Mouse (Mus musculus): Measurements from ENCODE around the gene Dennd1c. TPM values are rescaled to one million over a fixed set of nuclear protein-coding genes. Genes with fewer than 3 reads are reported as not detected.

The Dennd1c gene
- total and polyA plus RNA-seq, 3 experiments = 3.8 to 20.7 TPM; not detected in 1

DNA sequence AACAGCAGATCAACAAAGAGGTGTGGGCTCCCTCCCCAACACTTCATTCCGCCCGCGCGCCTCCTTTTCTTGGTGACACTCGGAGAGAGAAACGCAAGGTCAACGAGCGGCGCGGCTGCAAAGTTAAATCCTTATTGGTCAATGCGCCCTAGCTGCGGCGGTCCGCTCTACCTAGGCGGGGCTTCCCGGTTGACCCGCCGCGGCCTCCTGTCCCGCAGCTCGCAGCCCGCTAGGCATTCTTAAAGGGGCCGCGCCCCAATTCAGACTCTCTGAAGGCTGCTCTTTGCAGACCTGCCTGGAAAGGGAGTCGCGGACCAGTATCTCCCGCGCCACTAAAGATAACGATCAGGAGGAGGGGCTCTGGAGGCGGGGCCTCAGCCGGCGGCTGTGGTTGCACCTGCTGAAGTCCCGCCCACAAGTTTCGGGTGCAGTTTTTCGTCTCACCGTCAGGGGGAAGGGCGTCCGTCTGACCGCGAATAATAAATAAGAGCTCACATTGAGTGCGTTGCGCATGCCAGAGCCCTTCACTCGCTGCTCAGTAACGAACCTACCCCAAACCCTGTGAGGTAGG lies 18.0 kb downstream of the Dennd1c start (continued):
- TF ChIP-seq USF2 (IDR thresholded peaks at IDR 0.05; ENCODE audit: borderline replicate concordance in 1 of 2, insufficient read depth in 1 of 2, low read depth in 1 of 2, low read length in 2 of 2) (no peak), GABPA (IDR thresholded peaks at IDR 0.05; ENCODE audit: low read depth, low read length) (no peak)

- TF ChIP-seq MYC (IDR thresholded peaks at IDR 0.05; ENCODE audit: low read depth, low read length) (0 out of 2 replicates have a peak, but pooled peaks have one; percentile 24), TCF12 (IDR thresholded peaks at IDR 0.05; ENCODE audit: low read depth, low read length) (no peak), MAX (IDR thresholded peaks at IDR 0.05; ENCODE audit: low read length) (peak; percentile 60; the same call in 1 of the 2 replicates), USF2 (IDR thresholded peaks at IDR 0.05; ENCODE audit: borderline replicate concordance in 1 of 2, insufficient read depth in 1 of 2, low read depth in 1 of 2, low read length in 2 of 2) (no peak), POLR2A (IDR thresholded peaks at IDR 0.05; ENCODE audit: control insufficient read depth in 1 of 2, insufficient read depth in 1 of 2, low read depth in 1 of 2, low read length in 2 of 2, poor library complexity in 1 of 2) (peak in 1 of 2 experiments; percentile 65; a peak in 3 of 4 replicates), HCFC1 (IDR thresholded peaks at IDR 0.05; ENCODE audit: low read depth, low read length) (no peak), MAZ (IDR thresholded peaks at IDR 0.05; ENCODE audit: low read depth, low read length) (peak; percentile 22; the same call in 1 of the 2 replicates), RCOR1 (IDR thresholded peaks at IDR 0.05; ENCODE audit: low read depth, low read length) (no peak), NELFE (IDR thresholded peaks at IDR 0.05; ENCODE audit: low read depth, low read length) (peak; percentile 50; the same call in 1 of the 2 replicates)
- DNase-seq (ENCODE audit: low read depth, low spot score) = peak; percentile 88
- H3K9me3 ChIP-seq (replicated peaks; ENCODE audit: insufficient read depth, low read length) = no peaks in the 10 kb centered on the region
- H3K79me2 ChIP-seq (ENCODE audit: control insufficient read depth, insufficient read depth, low read length, poor library complexity) = peaks cover 6% of the 10 kb centered on the region
- H3K9ac ChIP-seq (ENCODE audit: control insufficient read depth, low read depth, low read length, poor library complexity, severe bottlenecking) = peak within 1 kb of the TSS; percentile 90
- peaks cover 2 to 18% of the 10 kb centered on the region in 2 experiments; a peak in 3 of 4 replicates for H3K4me1 ChIP-seq (ENCODE audit: control insufficient read depth in 1 of 2, insufficient read depth in 2 of 2, low read length in 2 of 2)
- peak within 1 kb of the TSS; percentile 51 to 67 for H3K4me3 ChIP-seq (ENCODE audit: control insufficient read depth in 1 of 2, insufficient read depth in 1 of 2, low read depth in 2 of 2, low read length in 2 of 2)
- H3K36me3 ChIP-seq (ENCODE audit: control insufficient read depth in 1 of 2, insufficient read depth in 2 of 2, low read length in 2 of 2) = peaks cover 0 to 8% of the 10 kb centered on the region in 2 experiments; a peak in 1 of 4 replicates
- no peaks in the 10 kb centered on the region for H3K27me3 ChIP-seq (ENCODE audit: control insufficient read depth in 1 of 2, insufficient read depth in 2 of 2, low read length in 2 of 2)
- H3K27ac ChIP-seq (ENCODE audit: control insufficient read depth, low read depth, low read length) = peak within 1 kb of the TSS; percentile 67
These were observed 18.8 kb downstream of the Dennd1c start, which contains the start of gene Slc25a23 for GRCm38 (mm10) chr17:57059486-57059977. Slc25a23 (minus strand) TSS chr17:57059863.

- no peaks in the 10 kb centered on the region for H3K27me3 ChIP-seq (ENCODE audit: control insufficient read depth in 1 of 2, insufficient read depth in 2 of 2, low read length in 2 of 2)
- peaks cover 0 to 8% of the 10 kb centered on the region in 2 experiments; a peak in 1 of 4 replicates for H3K36me3 ChIP-seq (ENCODE audit: control insufficient read depth in 1 of 2, insufficient read depth in 2 of 2, low read length in 2 of 2)
- peak within 1 kb of the TSS; percentile 51 to 67 for H3K4me3 ChIP-seq (ENCODE audit: control insufficient read depth in 1 of 2, insufficient read depth in 1 of 2, low read depth in 2 of 2, low read length in 2 of 2)
These were observed 19.3 kb downstream of the Dennd1c start, which contains the start of gene Crb3 for GRCm38 (mm10) chr17:57058891-57059485. Crb3 (plus strand) TSS chr17:57059105.

More at GRCm38 (mm10) chr17:57058891-57059485, 19.3 kb downstream of the Dennd1c start, which contains the start of gene Crb3:
- H3K9me3 ChIP-seq (replicated peaks; ENCODE audit: insufficient read depth, low read length) = no peaks in the 10 kb centered on the region
- peaks cover 2 to 18% of the 10 kb centered on the region in 2 experiments; a peak in 3 of 4 replicates for H3K4me1 ChIP-seq (ENCODE audit: control insufficient read depth in 1 of 2, insufficient read depth in 2 of 2, low read length in 2 of 2)
- peaks cover 6% of the 10 kb centered on the region for H3K79me2 ChIP-seq (ENCODE audit: control insufficient read depth, insufficient read depth, low read length, poor library complexity)
- DNase-seq (ENCODE audit: low read depth, low spot score) = peak; percentile 19
- H3K27ac ChIP-seq (ENCODE audit: control insufficient read depth, low read depth, low read length) = peak within 1 kb of the TSS; percentile 67
- H3K9ac ChIP-seq (ENCODE audit: control insufficient read depth, low read depth, low read length, poor library complexity, severe bottlenecking) = peak within 1 kb of the TSS; percentile 90
- TF ChIP-seq CHD2 (IDR thresholded peaks at IDR 0.05; ENCODE audit: low read length) = no peak
- no peak for TF ChIP-seq MAX (IDR thresholded peaks at IDR 0.05; ENCODE audit: low read length)
- no peak for TF ChIP-seq ETS1 (IDR thresholded peaks at IDR 0.05; ENCODE audit: low read depth, low read length)
- TF ChIP-seq TBP (IDR thresholded peaks at IDR 0.05; ENCODE audit: low read depth, low read length) = no peak

Data from MEL (cell line).